Mouse (Mus musculus) hematopoietic stem cell, adult 5-6 weeks (primary cell): ENCODE measurements around the gene Myo1e. TPM values are rescaled to one million over a fixed set of nuclear protein-coding genes. Genes with fewer than 3 reads are reported as not detected.

ENCODE experiments used
- ATAC-seq, 2 experiments: fragments of 125-278 bp in 1 of 2; replicated peaks in 1 of 2; 2 replicates each; pipeline ENCODE4 v1.8.0; 2016 to 2017; ENCODE audit warnings: inconsistent platforms in 2 of 2, mild to moderate bottlenecking in 2 of 2, moderate number of reproducible peaks in 2 of 2, low read depth in 1 of 2, moderate TSS enrichment in 1 of 2; ENCODE audit not compliant: low FRiP score in 2 of 2, poor library complexity in 2 of 2, severe bottlenecking in 2 of 2, insufficient read depth in 1 of 2, low TSS enrichment in 1 of 2
- total RNA-seq: library from RNA; stranded (forward); fragments of 172-1452, 232-1000 nt; gene quantifications from 2 replicates; pipeline ENCODE4 v1.2.3, GENCODE M21; 2017

The Myo1e gene
- total RNA-seq, 1 experiment from 2014 or later = 1.8 TPM

DNA sequence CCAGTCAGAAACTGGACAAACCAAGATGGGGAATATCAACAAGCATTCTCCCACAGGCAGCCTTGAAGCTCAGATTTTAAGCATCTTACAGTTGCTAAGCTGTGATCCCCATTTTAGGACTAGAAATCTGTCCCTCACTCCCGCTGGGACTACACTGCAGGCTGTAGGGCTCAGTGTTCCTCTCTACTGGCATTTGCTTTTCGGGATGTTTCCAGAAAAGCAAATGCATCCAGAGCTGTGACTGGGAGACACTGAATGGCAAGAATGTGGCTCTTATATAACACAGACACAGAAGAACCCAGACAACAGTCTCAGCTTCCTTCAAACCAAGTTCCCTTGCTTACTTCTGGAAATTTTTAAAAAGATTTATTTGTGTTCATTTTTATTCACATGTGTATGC is 158.8 kb downstream of the Myo1e start:
- no peak for ATAC-seq

DNA sequence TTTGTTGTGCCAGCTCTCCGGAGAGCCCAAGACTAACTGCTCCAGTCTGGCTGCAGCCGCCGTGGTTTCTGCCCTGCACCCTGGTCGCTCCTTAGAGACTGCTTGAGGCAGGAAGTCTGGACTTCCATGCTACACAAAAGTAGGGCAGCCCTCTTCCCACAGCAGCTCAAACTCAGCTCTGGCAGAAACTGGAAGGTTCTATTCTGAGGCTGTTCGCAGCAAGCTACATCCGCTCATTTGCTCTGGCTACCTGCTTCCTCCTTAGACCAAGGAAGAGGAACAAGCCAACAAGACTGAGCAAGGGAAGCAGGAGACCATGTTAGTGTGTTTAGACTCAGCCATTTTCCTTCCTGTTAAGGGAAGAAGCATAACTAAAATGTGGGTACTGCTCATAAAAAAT is 159.7 kb downstream of the Myo1e start:
- ATAC-seq = peak; percentile 37 to 68; a peak in 3 of 4 replicates

DNA sequence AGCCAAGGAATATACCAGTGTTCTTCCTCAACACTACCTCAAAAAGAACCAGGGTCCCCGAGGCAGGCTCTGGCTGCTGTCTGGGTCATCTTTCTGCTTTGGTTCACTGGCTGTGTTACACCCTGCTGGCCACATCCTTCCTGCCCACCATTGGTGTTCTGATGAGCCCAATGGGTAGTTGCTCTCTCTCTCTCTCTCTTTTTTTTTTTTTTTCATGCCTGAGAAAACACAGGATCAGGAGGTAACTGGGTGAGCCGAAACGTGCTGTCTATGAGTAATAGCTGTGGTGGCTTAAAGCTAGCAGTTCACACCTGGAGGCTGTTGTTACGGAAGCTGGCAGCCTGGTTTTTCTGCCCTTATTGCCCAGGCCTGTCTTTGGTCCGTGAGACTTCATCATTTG is 164.5 kb downstream of the Myo1e start:
- peak; percentile 32 to 58; a peak in 3 of 4 replicates for ATAC-seq

DNA sequence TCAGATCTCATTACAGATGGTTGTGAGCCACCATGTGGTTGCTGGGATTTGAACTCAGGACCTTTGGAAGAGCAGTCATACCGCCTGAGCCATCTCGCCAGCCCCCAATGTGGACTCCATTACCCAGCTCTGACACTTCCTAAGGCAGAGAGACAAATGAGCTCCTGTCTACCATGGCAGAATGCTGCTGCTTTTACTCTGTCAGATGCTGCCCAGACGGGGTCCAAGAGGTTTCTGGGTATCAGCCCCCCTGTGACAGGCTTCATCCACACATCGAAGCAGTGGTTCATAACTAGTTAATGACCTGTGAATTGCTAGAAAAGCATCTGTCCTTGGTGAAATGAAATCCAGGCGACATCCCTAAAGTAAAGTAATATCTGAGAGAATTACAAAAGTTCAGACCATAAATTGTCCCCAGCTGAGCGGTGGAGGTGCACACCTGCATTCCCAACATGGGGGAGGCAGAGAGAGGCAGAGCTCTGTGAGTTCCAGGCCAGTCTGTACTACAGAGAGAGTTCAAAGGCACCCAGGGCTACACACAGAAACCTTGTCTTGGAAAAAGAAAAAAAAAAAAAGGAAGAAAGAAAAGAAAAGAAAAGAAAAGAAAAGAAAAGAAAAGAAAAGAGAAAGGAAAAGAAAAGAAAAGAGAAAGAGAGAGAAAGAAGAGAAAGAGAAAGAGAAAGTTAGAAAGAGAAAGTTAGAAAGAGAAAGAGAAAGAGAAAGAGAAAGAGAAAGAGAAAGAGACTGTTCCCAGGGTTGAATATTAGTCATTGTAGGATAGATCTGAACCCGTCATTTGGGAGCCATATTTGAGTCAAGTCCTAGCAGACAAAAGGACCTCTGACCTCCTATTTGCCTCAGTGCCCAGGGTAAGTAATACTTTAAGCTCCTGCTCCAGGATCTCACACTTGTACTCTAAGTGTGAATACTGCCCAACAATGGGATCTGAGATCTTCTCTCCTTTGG is 172.6 kb downstream of the Myo1e start:
- no peak for ATAC-seq

DNA sequence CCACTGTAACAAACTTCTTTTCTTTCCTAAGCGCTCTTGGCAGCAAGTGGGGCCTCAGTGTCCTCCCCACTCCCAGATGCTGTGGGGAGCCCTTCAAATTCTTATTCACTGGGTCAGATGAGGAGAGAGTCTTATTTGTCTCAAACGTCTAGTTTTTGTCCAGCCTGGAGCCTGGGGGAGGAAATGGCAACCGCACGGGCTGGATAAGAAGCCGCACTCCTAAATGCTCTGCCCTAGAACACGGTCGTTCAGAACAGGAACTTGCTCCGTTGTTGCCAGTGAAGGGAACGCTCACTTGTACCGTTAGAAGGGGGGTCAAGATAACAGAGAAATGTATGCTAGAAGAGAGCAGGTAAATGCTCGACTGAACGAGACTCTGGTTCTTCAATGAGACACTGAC is 174.9 kb downstream of the Myo1e start:
- ATAC-seq = peak; percentile 44 to 48; a peak in 1 of 4 replicates

DNA sequence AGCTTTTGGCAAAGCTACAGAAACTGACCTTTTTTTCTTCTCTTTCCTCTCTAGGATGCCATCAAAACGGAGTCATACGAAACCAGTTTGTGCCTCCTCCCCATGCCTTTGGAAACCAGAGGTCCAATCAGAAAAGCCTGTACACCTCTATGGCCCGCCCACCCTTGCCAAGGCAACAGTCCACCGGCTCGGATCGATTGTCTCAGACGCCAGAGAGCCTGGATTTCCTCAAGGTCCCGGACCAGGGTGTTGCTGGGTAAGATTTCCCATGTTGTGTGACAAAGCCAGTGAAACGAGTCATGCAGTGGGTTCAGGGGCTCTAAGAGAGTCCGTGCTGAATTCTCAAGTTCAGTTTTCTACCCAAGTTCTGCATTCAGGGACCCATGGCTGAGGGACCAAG is 176.6 kb downstream of the Myo1e start:
- no peak for ATAC-seq

DNA sequence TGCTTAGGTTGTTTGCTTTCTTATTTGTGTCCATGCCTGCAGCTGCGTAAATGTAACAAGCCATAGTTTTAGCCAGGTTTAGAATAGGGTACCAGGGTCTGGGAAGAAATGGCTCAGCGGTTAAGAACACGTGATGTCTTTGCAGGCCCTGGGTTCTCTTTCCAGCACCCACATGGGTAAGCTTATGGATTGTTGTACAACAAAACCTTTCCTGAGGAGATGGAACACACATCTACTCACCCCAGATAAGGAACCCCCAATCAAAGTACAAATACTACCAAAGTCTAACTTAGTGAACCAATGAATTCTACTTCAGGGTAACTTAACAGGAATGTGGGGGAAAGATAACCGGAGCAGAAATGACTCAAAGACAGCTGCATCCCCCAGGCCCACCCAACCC is 177.3 kb downstream of the Myo1e start:
- ATAC-seq = no peak

DNA sequence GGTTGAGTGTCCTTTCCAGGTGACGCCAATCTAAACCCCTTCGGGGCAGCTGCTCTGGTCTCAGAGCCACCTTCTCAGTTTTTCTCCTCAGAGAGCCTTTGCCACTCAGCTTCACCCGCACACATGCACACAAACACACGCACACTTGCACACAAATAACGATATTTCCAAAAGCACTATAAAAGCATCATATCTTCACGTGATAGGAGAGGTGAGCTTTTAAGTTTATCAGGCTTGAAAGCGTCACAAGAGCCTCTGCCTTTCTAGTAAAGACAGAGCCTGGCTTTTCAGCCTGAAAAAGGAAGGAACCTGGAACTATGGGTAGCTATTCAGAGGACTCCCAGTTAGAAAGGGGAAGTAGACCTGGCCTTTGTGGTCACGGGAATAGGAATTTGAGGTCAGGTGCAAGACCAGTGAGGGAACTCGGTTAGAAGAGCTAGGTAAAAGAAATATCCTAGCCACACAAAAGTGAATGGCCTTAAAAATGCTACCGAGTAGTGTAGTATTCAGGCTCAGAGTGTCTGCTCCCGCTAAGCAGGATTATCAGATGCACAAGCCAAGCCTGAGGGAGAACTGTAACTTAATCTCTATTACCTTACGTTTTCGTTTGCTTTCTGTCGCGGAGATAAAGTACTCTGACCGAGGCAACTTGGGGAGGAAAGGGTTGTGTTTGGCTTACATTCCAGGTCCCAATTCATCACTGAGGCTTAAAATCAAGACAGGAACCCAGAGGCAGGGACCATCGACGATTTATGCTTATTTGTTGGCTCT is 178.0 kb downstream of the Myo1e start:
- ATAC-seq = peak; percentile 55 to 67; a peak in 3 of 4 replicates

DNA sequence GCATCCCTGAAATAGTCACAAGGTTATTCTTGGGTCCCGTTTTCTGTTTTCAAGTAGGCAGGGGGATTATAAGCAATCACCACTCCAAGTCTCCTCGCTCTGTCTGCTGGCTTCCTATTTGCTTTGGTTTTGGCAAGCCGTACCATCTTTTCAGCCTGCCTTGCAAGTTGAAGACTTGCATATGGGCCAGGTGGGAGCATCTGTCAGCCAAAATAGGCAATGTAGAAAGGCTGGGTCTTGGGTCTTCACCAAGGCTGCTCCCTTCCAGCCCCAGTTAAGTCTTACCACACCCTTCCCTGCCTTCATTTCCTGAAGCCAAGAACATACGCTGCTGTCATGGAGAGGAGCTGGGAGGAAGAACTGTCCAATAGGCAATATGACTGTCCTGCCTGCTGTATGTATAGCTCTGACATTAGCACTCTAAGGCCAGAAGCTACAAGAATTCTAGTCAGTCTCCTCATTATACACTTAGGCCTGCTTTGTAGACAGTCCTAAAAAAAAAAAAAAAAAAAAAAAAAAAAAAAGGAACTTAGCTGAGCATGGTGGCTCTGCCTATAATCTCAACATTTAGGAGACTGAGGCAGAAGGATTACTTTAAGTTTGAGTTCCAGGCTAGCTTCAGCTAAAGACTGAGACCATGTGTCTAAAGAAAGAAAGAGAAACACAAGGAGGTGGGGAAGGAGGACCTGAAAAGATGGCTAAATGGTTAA is 180.4 kb downstream of the Myo1e start:
- no peak for ATAC-seq

DNA sequence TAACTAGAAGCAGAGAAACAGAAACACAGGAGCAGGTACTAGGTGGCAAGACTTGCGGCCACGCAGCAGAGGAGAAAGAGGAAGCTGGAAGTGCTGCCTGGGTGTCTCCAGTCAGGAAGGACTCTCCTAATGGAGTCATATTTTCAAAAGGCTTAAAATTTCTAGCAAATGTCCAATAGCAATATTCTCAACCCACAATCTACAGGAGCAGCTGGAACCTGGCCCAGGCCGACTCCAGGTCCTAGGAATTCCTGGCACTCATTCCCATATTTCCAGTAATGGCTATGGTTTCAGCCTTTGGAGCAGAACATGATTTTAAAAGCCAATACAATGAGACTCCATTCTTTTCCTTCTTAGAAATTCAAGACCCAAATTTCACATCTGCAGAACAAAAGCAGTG is 182.4 kb downstream of the Myo1e start:
- ATAC-seq = no peak

DNA sequence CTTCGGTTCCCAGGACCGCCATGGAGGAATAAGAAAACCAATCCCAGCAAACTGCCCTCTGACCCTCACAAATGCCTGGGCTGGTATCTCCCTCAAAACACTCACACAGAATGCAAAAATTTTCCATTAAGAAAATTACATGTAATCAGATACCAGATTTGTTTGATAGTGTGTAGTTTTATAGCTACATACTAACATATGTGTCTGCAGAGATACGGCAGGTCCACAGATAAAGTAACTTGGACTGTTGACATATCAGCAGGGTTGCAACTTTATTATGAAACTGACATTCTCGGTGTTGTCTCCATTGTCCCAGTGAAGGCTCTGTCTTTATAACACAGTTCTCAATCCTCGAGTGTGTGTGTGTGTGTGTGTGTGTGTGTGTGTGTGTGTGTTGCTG is 183.9 kb downstream of the Myo1e start:
- no peak for ATAC-seq

DNA sequence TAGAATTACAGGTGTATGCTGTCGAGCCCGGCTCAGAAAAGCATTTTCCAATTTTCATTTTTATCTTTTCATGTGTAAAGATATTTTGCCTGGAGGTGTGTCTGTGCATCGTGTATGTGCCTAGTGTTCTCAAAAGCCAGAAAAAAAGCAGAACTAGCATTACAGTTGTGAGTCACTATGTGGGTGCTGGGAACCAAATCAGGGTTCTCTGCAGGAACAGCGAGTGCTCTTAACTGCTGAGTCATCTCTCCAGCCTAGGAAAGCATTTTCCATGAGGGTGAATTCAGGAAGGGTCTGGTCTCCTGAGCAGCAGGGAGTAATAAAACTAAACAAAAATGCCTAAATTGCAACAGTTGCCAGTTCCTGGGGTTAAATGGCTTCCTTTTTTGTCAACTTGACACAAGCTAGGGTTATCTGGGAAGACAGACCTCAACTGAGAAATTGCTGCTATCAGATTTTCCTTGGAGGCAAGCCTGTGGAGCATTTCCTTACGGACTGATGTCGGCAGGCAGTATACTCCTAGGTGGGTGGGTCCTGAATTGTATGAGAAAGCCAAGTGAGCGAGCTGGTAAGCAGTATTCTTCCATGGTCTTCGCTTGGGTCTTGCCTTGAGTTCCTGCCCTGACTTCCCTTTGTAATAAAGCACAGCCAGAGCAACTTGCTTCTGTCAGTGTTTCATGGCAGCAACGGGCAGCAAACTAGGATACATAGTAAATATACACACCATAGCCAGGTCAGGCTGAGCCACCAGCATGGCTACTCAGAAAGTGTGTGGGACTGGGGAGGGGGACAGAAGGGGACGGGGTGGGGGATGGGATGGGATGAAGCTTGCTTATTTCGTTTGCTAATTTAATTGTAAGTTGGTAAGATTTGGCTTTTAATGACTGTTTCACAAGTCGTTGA is 184.8 kb downstream of the Myo1e start:
- no peak for ATAC-seq

DNA sequence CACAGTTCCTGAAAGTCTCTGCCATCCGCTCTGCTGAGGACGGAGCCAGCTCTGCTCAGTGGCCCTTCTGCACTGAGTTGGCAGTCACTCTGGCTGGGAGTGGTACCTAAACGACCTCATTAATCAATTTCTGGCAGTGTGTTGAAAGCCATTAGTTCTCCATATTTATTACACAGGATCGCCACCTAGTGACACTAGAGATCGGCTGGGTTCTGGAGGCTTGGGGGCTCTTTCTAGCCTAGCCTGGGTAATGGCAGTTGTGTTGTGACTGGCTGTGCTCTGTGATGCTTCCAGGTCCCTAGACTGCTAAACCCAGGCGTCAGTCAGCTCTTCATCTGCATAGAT is 185.4 kb downstream of the Myo1e start:
- peak; percentile 60 to 78; a peak in 3 of 4 replicates for ATAC-seq

DNA sequence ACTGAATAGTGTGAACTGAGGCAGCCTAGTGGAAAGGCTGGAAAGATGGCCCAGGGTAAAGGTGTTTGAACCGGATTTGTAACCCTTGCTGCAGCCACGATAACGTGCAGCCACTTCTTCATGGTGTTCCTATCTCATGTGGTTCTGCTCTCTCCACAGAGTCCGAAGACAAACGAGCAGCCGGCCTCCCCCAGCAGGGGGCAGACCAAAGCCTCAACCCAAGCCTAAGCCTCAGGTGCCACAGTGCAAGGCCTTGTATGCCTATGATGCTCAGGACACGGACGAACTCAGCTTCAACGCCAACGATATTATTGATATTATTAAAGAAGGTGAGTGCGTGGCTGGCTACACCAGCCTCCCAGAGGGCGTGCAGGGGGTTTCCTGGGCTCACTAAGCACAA is 188.5 kb downstream of the Myo1e start:
- ATAC-seq = 0 out of 4 replicates have a peak, but pooled peaks of 1 of the 2 experiments have one; percentile 30

DNA sequence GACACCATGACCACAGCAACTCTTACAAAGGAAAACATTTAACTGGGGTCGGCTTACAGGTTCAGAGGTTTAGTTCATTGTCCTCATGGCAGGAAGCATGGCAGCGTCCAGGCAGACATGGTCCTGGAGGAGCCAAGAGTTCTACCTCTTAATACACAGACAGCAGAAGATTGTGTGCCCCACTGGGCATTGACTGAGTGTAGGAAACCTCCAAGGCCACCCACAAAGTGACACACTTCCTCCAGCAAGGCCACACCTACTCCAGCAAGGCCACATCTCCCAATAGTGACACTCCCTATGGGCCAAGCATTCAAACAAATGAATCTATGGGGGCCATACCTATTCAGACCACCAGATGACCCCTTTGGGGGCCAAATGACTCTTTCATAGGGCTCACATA is 188.9 kb downstream of the Myo1e start:
- ATAC-seq = no peak

DNA sequence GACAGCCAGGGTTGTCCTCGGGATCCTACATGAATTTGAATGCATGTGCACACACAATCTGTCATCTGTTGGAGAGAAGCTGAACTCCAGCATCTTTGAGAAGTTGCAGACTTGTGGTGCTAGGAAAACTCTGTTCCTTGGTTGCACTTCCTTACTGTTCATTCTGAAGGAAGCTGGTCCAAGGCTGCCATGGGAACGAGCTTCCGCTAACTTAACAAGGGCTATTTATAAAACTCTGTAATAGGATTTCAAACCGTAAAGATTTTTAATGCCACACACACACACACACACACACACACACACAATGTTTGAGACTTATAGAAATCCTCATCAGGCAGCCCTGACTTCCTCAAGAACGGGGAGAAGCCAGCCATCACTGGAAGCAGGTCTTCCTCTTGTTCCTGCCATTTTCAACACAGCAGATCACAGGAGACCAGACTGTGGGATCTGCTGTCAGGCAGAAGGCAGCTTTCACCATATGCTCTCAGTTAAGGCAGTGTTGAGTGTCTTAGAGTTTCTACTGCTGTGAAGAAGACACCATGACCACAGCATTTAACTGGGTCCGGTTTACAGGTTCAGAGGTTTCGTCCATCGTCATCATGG is 194.9 kb downstream of the Myo1e start:
- ATAC-seq = no peak
